Mouse (Mus musculus) ES-E14 (cell line): ENCODE measurements around the gene Hrasls.

Experiments
- CHD2 ChIP-seq: IDR thresholded peaks from 2 replicates; pipeline ENCODE4 v1.6.1; 2014; ENCODE audit warnings: mild to moderate bottlenecking, low read depth, low read length, inconsistent platforms
- HCFC1 ChIP-seq: IDR thresholded peaks from 2 replicates; pipeline ENCODE4 v1.6.1; 2012; ENCODE audit warnings: low read length, inconsistent platforms, borderline replicate concordance; ENCODE audit not compliant: insufficient read depth
- ZNF384 ChIP-seq: IDR thresholded peaks from 2 replicates; pipeline ENCODE4 v1.6.1; 2012; ENCODE audit warnings: low read depth, low read length, inconsistent platforms

DNA sequence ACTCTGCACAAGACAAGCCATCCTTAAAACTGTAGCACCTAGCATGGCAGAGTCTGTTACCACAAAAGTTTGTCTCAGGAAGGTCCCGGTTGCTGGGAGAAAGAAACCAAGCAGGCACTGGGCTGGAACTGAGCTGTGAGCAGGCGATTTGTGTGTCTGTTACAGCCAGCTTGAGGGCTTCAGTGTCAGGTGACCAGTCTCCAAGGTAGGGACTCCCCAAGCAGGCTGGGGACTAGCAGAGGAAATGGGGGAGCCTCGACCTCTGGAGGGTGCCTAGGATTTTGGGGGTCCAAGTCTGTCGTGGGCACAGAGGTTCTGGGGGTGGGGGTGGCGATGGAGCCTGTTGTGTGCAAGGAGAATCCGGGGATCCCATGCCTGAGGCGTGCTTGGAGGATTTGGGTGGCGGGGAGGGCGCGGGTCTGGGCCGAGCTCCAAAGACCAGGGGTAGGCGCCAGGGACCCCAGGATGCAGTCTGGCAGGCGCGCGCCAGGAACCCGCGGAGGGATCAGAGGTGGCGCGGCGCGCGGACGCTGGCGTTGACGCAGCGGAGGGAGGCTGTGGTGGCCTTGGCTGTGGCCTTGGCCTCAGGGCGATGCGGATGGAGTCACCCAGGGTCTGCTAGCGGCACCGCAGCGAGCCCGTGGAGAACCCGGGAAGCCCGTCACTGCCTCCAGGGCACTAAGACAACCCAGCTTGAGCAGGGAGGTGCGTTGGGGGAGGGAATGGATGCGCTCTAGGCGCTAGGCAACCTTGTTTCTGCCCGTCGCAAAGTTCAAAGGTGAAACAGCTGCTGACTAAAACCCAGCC, at the start of gene Hrasls:
- TF ChIP-seq ZNF384 (no peak), HCFC1 (no peak), CHD2 (no peak)
